Mouse (Mus musculus): Measurements from ENCODE around the gene Oard1. TPM values are rescaled to one million over a fixed set of nuclear protein-coding genes. Genes with fewer than 3 reads are reported as not detected.

The Oard1 gene
- polyA plus RNA-seq, 1 experiment from 2014 or later: 45.1 TPM

- peak overlapping the region; percentile 84 for H3K9ac ChIP-seq
- H3K27me3 ChIP-seq: no peaks in the 10 kb centered on the region
- 60% methylated on average over 8 of the region's 8 CpGs for WGBS
- peak overlapping the region; percentile 75 for H3K4me2 ChIP-seq
- peak overlapping the region; percentile 85 for H3K4me3 ChIP-seq
- H3K4me1 ChIP-seq (replicated peaks): peaks cover 33% of the 10 kb centered on the region
- H3K36me3 ChIP-seq: peaks cover 22% of the 10 kb centered on the region
- ATAC-seq (ENCODE audit: low FRiP score): no peak
- peak overlapping the region; percentile 97; the same call in 1 of the 2 replicates for H3K27ac ChIP-seq
- no peaks in the 10 kb centered on the region for H3K9me3 ChIP-seq
Observed at GRCm38 (mm10) chr17:48411241-48411640, 1.4 kb downstream of the Oard1 start.

GRCm38 (mm10) chr17:48416011-48416410, 6.2 kb downstream of the Oard1 start:
- Histone ChIP-seq H3K4me3 (no peak overlapping the region), H3K9ac (no peak overlapping the region), H3K27ac (no peak overlapping the region), H3K9me3 (no peaks in the 10 kb centered on the region), H3K4me2 (no peak overlapping the region), H3K4me1 (replicated peaks) (peaks cover 11% of the 10 kb centered on the region), H3K27me3 (no peaks in the 10 kb centered on the region), H3K36me3 (peaks cover 24% of the 10 kb centered on the region)
- 85% methylated on average over 7 of the region's 7 CpGs for WGBS
- ATAC-seq (ENCODE audit: low FRiP score): no peak

- Histone ChIP-seq H3K27me3 (no peaks in the 10 kb centered on the region), H3K9ac (no peak overlapping the region), H3K27ac (peak overlapping the region; percentile 1; the same call in 1 of the 2 replicates), H3K4me1 (replicated peaks) (peaks cover 5% of the 10 kb centered on the region), H3K9me3 (no peaks in the 10 kb centered on the region), H3K36me3 (peaks cover 24% of the 10 kb centered on the region), H3K4me3 (no peak overlapping the region), H3K4me2 (no peak overlapping the region)
- WGBS: 91% methylated on average over 14 of the region's 14 CpGs
- peak; percentile 83 for ATAC-seq (ENCODE audit: low FRiP score)
Observed at GRCm38 (mm10) chr17:48416425-48417195, 6.8 kb downstream of the Oard1 start.

- H3K27me3 ChIP-seq: no peaks in the 10 kb centered on the region
- H3K4me1 ChIP-seq (replicated peaks): no peaks in the 10 kb centered on the region
- H3K4me2 ChIP-seq: no peak overlapping the region
- no peak for ATAC-seq (ENCODE audit: low FRiP score)
- no peak overlapping the region for H3K4me3 ChIP-seq
- no peak overlapping the region for H3K27ac ChIP-seq
- no peak overlapping the region for H3K9ac ChIP-seq
- H3K36me3 ChIP-seq: peaks cover 24% of the 10 kb centered on the region
- H3K9me3 ChIP-seq: no peaks in the 10 kb centered on the region
- 91% methylated on average over 6 of the region's 6 CpGs for WGBS
Observed at GRCm38 (mm10) chr17:48417521-48417920, 7.7 kb downstream of the Oard1 start.

GRCm38 (mm10) chr17:48418174-48418573, 8.4 kb downstream of the Oard1 start:
- Histone ChIP-seq H3K27ac (no peak overlapping the region), H3K36me3 (peaks cover 20% of the 10 kb centered on the region), H3K9ac (no peak overlapping the region), H3K27me3 (no peaks in the 10 kb centered on the region), H3K4me2 (no peak overlapping the region), H3K9me3 (no peaks in the 10 kb centered on the region), H3K4me3 (no peak overlapping the region), H3K4me1 (replicated peaks) (no peaks in the 10 kb centered on the region)
- ATAC-seq (ENCODE audit: low FRiP score): no peak
- 84% methylated on average over 7 of the region's 7 CpGs for WGBS

- 88% methylated on average over 1 of the region's 1 CpGs for WGBS
Observed at GRCm38 (mm10) chr17:48418781-48419180, 9.0 kb downstream of the Oard1 start.

GRCm38 (mm10) chr17:48419571-48419970, 9.8 kb downstream of the Oard1 start:
- Histone ChIP-seq H3K27ac (no peak overlapping the region), H3K36me3 (peaks cover 15% of the 10 kb centered on the region), H3K4me2 (no peak overlapping the region), H3K4me3 (no peak overlapping the region), H3K9ac (no peak overlapping the region), H3K9me3 (no peaks in the 10 kb centered on the region), H3K4me1 (replicated peaks) (no peaks in the 10 kb centered on the region), H3K27me3 (no peaks in the 10 kb centered on the region)
- no peak for ATAC-seq (ENCODE audit: low FRiP score)
- WGBS: 76% methylated on average over 2 of the region's 2 CpGs

More at GRCm38 (mm10) chr17:48418781-48419180, 9.0 kb downstream of the Oard1 start:
- Histone ChIP-seq H3K27me3 (no peaks in the 10 kb centered on the region), H3K4me1 (replicated peaks) (no peaks in the 10 kb centered on the region), H3K9me3 (no peaks in the 10 kb centered on the region), H3K4me3 (no peak overlapping the region), H3K4me2 (no peak overlapping the region), H3K36me3 (peaks cover 20% of the 10 kb centered on the region), H3K9ac (no peak overlapping the region), H3K27ac (no peak overlapping the region)
- no peak for ATAC-seq (ENCODE audit: low FRiP score)

GRCm38 (mm10) chr17:48424237-48424636, 14.4 kb downstream of the Oard1 start:
- H3K9ac ChIP-seq: no peak overlapping the region
- no peaks in the 10 kb centered on the region for H3K36me3 ChIP-seq
- H3K27ac ChIP-seq: no peak overlapping the region
- ATAC-seq (ENCODE audit: low FRiP score): no peak
- H3K4me1 ChIP-seq (replicated peaks): peaks cover 17% of the 10 kb centered on the region; the same call in 1 of the 2 replicates
- no peaks in the 10 kb centered on the region for H3K27me3 ChIP-seq
- WGBS: 88% methylated on average over 9 of the region's 9 CpGs
- no peak overlapping the region for H3K4me2 ChIP-seq
- no peak overlapping the region for H3K4me3 ChIP-seq
- no peaks in the 10 kb centered on the region for H3K9me3 ChIP-seq

GRCm38 (mm10) chr17:48425823-48426612, 16.2 kb downstream of the Oard1 start:
- H3K27me3 ChIP-seq: no peaks in the 10 kb centered on the region
- H3K4me2 ChIP-seq: no peak overlapping the region
- H3K4me1 ChIP-seq (replicated peaks): peaks cover 17% of the 10 kb centered on the region; the same call in 1 of the 2 replicates
- H3K4me3 ChIP-seq: no peak overlapping the region
- no peak overlapping the region for H3K27ac ChIP-seq
- H3K36me3 ChIP-seq: no peaks in the 10 kb centered on the region
- H3K9me3 ChIP-seq: no peaks in the 10 kb centered on the region
- 58% methylated on average over 9 of the region's 9 CpGs for WGBS
- H3K9ac ChIP-seq: 0 out of 2 replicates have a peak overlapping the region, but pooled peaks have one; percentile 19
- no peak for ATAC-seq (ENCODE audit: low FRiP score)

GRCm38 (mm10) chr17:48426991-48427750, 17.4 kb downstream of the Oard1 start:
- WGBS: 72% methylated on average over 13 of the region's 13 CpGs

GRCm38 (mm10) chr17:48427852-48428530, 18.2 kb downstream of the Oard1 start:
- no peaks in the 10 kb centered on the region for H3K36me3 ChIP-seq
- WGBS: 65% methylated on average over 11 of the region's 11 CpGs
- peaks cover 23% of the 10 kb centered on the region for H3K4me1 ChIP-seq (replicated peaks)
- H3K9me3 ChIP-seq: no peaks in the 10 kb centered on the region
- H3K4me2 ChIP-seq: no peak overlapping the region
- H3K4me3 ChIP-seq: no peak overlapping the region
- no peak for ATAC-seq (ENCODE audit: low FRiP score)
- no peak overlapping the region for H3K27ac ChIP-seq
- H3K27me3 ChIP-seq: no peaks in the 10 kb centered on the region
- H3K9ac ChIP-seq: no peak overlapping the region

More at GRCm38 (mm10) chr17:48426991-48427750, 17.4 kb downstream of the Oard1 start:
- no peak for ATAC-seq (ENCODE audit: low FRiP score)
- H3K4me3 ChIP-seq: no peak overlapping the region
- H3K36me3 ChIP-seq: no peaks in the 10 kb centered on the region
- no peak overlapping the region for H3K9ac ChIP-seq
- H3K4me1 ChIP-seq (replicated peaks): peaks cover 17% of the 10 kb centered on the region; the same call in 1 of the 2 replicates
- no peaks in the 10 kb centered on the region for H3K9me3 ChIP-seq
- no peaks in the 10 kb centered on the region for H3K27me3 ChIP-seq
- H3K27ac ChIP-seq: no peak overlapping the region; the same call in 1 of the 2 replicates
- no peak overlapping the region for H3K4me2 ChIP-seq
